Mouse (Mus musculus) intestine, postnatal 0 days (tissue): ENCODE data around the gene Slc26a11. TPM values are rescaled to one million over a fixed set of nuclear protein-coding genes. Genes with fewer than 3 reads are reported as not detected.

ENCODE experiments used
- ATAC-seq: fragments of 200-750 bp; cut with Nextera tagmentation; 2 replicates; pipeline ENCODE4 v1.8.0; 2017; ENCODE audit warnings: mild to moderate bottlenecking, moderate TSS enrichment, moderate library complexity
- H3K27ac ChIP-seq: fragments of 300-500 bp; sonication (generic); 2 replicates; pipeline ENCODE4 v1.5.1; 2014; ENCODE audit warnings: mild to moderate bottlenecking, low read depth, low read length, moderate library complexity
- H3K27me3 ChIP-seq: fragments of 300-500 bp; sonication (generic); replicated peaks from 2 replicates; pipeline ENCODE4 v1.6.1; 2014; ENCODE audit warnings: low read length, mixed read lengths; ENCODE audit not compliant: control insufficient read depth, insufficient read depth
- H3K36me3 ChIP-seq: fragments of 300-500 bp; sonication (generic); 2 replicates; pipeline ENCODE4 v1.6.1; 2014; ENCODE audit warnings: mild to moderate bottlenecking, moderate library complexity; ENCODE audit not compliant: control insufficient read depth, insufficient read depth
- H3K4me1 ChIP-seq: fragments of 300-500 bp; sonication (generic); replicated peaks from 2 replicates; pipeline ENCODE4 v1.6.1; 2014; ENCODE audit warnings: antibody characterized with exemption, low read length, mixed read lengths; ENCODE audit not compliant: control insufficient read depth, insufficient read depth
- H3K4me2 ChIP-seq: fragments of 300-500 bp; sonication (generic); replicated peaks from 2 replicates; pipeline ENCODE4 v1.6.1; 2014; ENCODE audit warnings: low read depth, mild to moderate bottlenecking, moderate library complexity
- H3K4me3 ChIP-seq: fragments of 300-500 bp; sonication (generic); 2 replicates; pipeline ENCODE4 v1.5.1; 2014; ENCODE audit warnings: low read depth, low read length
- H3K9ac ChIP-seq: fragments of 300-500 bp; sonication (generic); 2 replicates; pipeline ENCODE4 v1.6.1; 2014; ENCODE audit warnings: mild to moderate bottlenecking, low read depth, low read length
- H3K9me3 ChIP-seq: fragments of 300-500 bp; sonication (generic); 2 replicates; pipeline ENCODE4 v1.6.1; 2016; ENCODE audit warnings: mixed run types; ENCODE audit not compliant: control insufficient read depth
- CTCF ChIP-seq: sonication (generic); IDR thresholded peaks from 2 replicates; pipeline ENCODE4 v1.5.1; 2016; ENCODE audit warnings: low read depth, mild to moderate bottlenecking, control low read depth, antibody characterized with exemption, moderate library complexity
- WGBS: fragments of 180-500 bp; shearing (Covaris S2); extraction: QIAGEN DNeasy Blood & Tissue Kit; methylation state at CpG from one replicate; pipeline ENCODE4 v1.1.7; 2014; 5-methylcytosine and 5-hydroxymethylcytosine counted together
- polyA plus RNA-seq: library from polyadenylated mRNA; unstranded; fragments of >200 nt; fragmentation: Nextera tagmentation; extraction: Ambion mirVana; gene quantifications from 2 replicates; pipeline ENCODE4 v1.2.1, GENCODE M21; 2015

Slc26a11 gene
- polyA plus RNA-seq, 1 experiment from 2014 or later = 6.7 TPM

DNA sequence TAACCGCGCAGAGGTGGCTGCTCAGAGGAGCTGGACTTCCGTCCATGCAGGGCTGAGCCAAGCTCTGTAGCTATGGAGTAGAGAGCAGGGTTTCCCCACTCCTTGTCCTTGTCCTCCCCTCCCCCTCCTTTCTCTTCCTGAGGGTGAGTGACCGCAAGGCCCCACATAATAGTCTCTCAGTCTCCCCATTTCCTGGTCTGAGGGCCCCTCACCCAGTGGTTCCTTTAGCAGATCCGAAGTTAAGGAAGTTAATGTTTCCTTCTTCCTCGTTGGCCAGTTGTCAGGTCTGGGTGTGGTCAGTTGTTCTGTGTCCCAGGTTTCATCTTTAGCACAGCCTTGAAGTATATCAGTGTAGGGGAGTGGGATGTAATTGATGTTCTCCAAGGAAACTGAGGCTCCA lies 20.1 kb downstream of the Slc26a11 start:
- Histone ChIP-seq H3K36me3 (peaks cover 21% of the 10 kb centered on the region), H3K9me3 (no peaks in the 10 kb centered on the region), H3K27ac (no peak overlapping the region), H3K9ac (no peak overlapping the region), H3K4me1 (no peaks in the 10 kb centered on the region), H3K4me2 (no peak overlapping the region), H3K27me3 (no peaks in the 10 kb centered on the region), H3K4me3 (no peak overlapping the region)
- no peak for TF ChIP-seq CTCF
- ATAC-seq = peak; percentile 68
- WGBS = 40% methylated on average over 6 of the region's 6 CpGs

DNA sequence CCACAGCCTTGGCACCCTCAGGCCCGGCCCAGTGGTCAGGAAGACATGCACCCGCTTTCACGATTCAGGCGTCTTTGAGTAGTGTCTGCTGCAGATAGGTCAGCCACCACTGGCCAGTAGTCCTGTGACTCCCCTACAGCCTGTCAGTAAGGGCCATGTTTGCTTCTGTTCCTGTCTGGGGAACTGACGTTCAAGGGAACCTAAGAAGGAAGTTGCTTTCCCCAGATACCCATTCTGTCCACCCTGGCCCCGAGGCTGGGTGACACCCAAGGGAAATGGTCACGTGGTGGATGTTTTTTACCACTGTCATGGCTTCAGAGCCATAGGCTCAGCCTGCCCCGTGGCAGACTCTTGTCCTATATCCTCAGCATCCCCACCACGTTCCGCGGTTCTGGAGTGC lies 22.0 kb downstream of the Slc26a11 start:
- Histone ChIP-seq H3K9ac (no peak overlapping the region), H3K27me3 (no peaks in the 10 kb centered on the region), H3K36me3 (peaks cover 25% of the 10 kb centered on the region), H3K4me3 (no peak overlapping the region), H3K27ac (no peak overlapping the region), H3K4me2 (no peak overlapping the region), H3K9me3 (no peaks in the 10 kb centered on the region), H3K4me1 (no peaks in the 10 kb centered on the region)
- WGBS = 92% methylated on average over 11 of the region's 11 CpGs
- TF ChIP-seq CTCF = no peak
- no peak for ATAC-seq

DNA sequence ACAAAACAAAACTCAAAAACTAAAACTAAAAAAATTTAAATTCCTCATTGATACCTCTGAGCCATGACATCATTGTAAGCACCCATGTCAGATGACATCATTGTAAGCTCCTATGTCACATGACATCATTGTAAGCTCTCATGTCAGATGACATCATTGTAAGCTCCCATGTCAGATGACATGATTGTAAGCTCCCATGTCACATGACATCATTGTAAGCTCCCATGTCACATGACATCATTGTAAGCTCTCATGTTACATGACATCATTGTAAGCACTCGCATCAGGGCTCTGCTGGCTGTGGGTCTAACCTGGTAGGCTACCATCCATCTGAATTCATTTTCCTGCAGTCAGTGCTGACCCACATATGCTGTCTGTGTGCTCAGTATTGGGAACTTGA lies 23.2 kb downstream of the Slc26a11 start:
- Histone ChIP-seq H3K36me3 (peaks cover 25% of the 10 kb centered on the region), H3K4me1 (no peaks in the 10 kb centered on the region), H3K27me3 (no peaks in the 10 kb centered on the region), H3K9ac (no peak overlapping the region), H3K4me3 (no peak overlapping the region), H3K9me3 (no peaks in the 10 kb centered on the region), H3K27ac (no peak overlapping the region), H3K4me2 (no peak overlapping the region)
- 90% methylated on average over 1 of the region's 1 CpGs for WGBS
- no peak for TF ChIP-seq CTCF
- no peak for ATAC-seq

DNA sequence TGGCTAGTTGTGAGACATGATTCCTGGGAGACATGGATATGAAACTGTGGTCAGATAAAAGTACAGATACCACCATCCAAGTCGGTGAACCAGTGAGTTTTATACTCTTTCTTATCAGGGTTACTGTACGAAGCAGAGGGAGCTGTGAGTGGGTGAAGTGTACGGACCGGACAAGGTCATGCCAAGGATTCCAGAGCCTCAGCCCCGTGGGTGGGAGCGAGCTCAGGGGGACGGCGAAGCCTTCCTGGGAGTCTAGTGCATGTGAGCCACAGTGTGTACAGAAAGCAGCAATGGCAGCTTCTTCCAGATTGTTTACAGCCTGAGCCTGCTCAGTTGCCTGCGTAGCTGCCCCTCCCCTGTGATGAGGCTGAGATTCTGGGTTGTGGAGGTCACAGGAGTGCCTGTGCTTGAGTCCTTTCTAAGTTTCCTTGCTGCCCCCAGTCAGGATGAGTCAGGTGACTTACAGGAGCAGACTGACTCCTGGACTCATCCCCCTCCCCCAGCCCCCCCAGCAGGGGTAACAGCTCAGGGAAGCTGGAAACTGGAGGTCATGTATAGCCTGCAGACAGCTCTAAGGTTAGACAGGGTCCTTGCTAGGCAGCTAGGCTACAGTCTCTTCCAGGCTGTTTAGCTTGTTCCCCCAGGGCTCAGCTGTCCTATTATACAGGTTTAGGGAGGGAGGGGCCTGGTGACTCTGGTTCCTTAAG lies 26.4 kb downstream of the Slc26a11 start:
- no peak for TF ChIP-seq CTCF
- Histone ChIP-seq H3K9ac (no peak overlapping the region), H3K27me3 (no peaks in the 10 kb centered on the region), H3K36me3 (peaks cover 23% of the 10 kb centered on the region), H3K9me3 (no peaks in the 10 kb centered on the region), H3K4me1 (no peaks in the 10 kb centered on the region), H3K4me2 (no peak overlapping the region), H3K27ac (no peak overlapping the region), H3K4me3 (no peak overlapping the region)
- WGBS = 62% methylated on average over 9 of the region's 9 CpGs
- no peak for ATAC-seq

DNA sequence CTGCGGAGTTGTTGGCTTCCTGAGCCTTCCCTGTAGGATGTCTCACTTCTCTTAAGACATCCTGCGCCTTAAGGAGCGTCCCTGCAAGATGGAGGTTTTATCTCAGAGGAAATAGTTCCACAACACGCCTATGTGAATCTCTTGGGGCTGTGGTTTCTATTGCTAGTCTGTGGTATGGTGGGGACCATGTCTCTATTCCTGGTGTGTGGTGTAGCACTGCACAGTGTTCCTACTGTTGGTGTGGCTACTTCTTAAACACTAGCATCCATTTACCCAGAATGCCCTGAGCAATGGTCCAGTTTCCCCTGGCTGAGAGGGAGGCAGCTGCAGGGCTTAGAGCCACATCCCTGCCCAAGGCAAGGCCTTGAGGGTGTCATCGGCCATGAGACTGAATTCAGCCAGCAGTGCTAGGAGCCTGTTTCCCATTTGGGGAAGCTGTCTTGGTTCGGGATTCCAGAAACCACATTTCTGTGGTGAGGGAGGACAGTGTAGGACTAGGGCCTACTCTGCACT lies 27.0 kb downstream of the Slc26a11 start:
- Histone ChIP-seq H3K27ac (no peak overlapping the region), H3K4me3 (no peak overlapping the region), H3K4me2 (no peak overlapping the region), H3K9me3 (no peaks in the 10 kb centered on the region), H3K9ac (no peak overlapping the region), H3K27me3 (no peaks in the 10 kb centered on the region), H3K36me3 (peaks cover 17% of the 10 kb centered on the region), H3K4me1 (no peaks in the 10 kb centered on the region)
- no peak for ATAC-seq
- 77% methylated on average over 6 of the region's 6 CpGs for WGBS
- no peak for TF ChIP-seq CTCF

DNA sequence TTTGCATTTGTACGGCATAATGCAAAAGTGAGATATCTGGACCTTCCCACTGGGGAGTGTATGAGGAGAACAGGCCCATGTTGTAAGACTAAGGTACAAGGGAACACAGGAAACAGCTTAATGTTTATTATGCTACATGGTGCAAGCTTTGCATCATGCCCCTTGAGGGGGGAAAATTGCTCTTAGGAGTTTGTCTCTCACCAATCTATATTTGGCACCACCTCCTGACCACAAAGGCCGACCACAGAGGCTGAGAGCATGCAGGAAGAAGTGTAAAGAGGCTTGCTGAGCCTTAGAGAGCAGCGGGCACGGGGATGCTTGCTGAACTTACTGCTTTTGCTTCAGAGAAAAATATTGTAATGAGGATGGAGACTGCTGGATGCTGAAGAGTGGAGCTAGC lies 29.5 kb downstream of the Slc26a11 start:
- Histone ChIP-seq H3K27ac (no peak overlapping the region), H3K27me3 (no peaks in the 10 kb centered on the region), H3K4me2 (no peak overlapping the region), H3K4me1 (no peaks in the 10 kb centered on the region), H3K9ac (no peak overlapping the region), H3K9me3 (no peaks in the 10 kb centered on the region), H3K36me3 (peaks cover 8% of the 10 kb centered on the region; the same call in 1 of the 2 replicates), H3K4me3 (no peak overlapping the region)
- 78% methylated on average over 4 of the region's 4 CpGs for WGBS
- ATAC-seq = no peak
- no peak for TF ChIP-seq CTCF
